Mouse (Mus musculus) hindbrain, embryonic 11.5 days (tissue): ENCODE measurements around the gene Scgb1a1. TPM values are rescaled to one million over a fixed set of nuclear protein-coding genes. Genes with fewer than 3 reads are reported as not detected.

Experiments
- ATAC-seq: fragments of 200-750 bp; cut with Nextera tagmentation; 2 replicates; pipeline ENCODE4 v1.8.0; 2017; ENCODE audit warnings: mild to moderate bottlenecking, moderate TSS enrichment, moderate library complexity; ENCODE audit not compliant: low FRiP score
- DNase-seq: peaks from one replicate; pipeline ENCODE4 v3.0.0-alpha.2; 2015; ENCODE audit warnings: low spot score
- H3K27ac ChIP-seq: fragments of 300-500 bp; sonication (generic); 2 replicates; pipeline ENCODE4 v1.5.1; 2014; ENCODE audit warnings: mild to moderate bottlenecking, low read depth, low read length
- H3K27me3 ChIP-seq: fragments of 300-500 bp; sonication (generic); 2 replicates; pipeline ENCODE4 v1.6.1; 2014; ENCODE audit warnings: mild to moderate bottlenecking, low read length, moderate library complexity, mixed read lengths; ENCODE audit not compliant: control insufficient read depth, insufficient read depth
- H3K36me3 ChIP-seq: fragments of 300-500 bp; sonication (generic); 2 replicates; pipeline ENCODE4 v1.6.1; 2014; ENCODE audit warnings: mild to moderate bottlenecking, low read length, moderate library complexity, mixed read lengths; ENCODE audit not compliant: control insufficient read depth, insufficient read depth
- H3K4me1 ChIP-seq: fragments of 300-500 bp; sonication (generic); replicated peaks from 2 replicates; pipeline ENCODE4 v1.6.1; 2014; ENCODE audit warnings: low read length, mixed read lengths; ENCODE audit not compliant: control insufficient read depth, insufficient read depth
- H3K4me2 ChIP-seq: fragments of 300-500 bp; sonication (generic); replicated peaks from 2 replicates; pipeline ENCODE4 v1.6.1; 2014; ENCODE audit warnings: mild to moderate bottlenecking, low read depth, low read length
- H3K4me3 ChIP-seq: fragments of 300-500 bp; sonication (generic); 2 replicates; pipeline ENCODE4 v1.5.1; 2014; ENCODE audit warnings: low read depth, low read length
- H3K9ac ChIP-seq: fragments of 300-500 bp; sonication (generic); 2 replicates; pipeline ENCODE4 v1.6.1; 2014; ENCODE audit warnings: low read depth, low read length
- H3K9me3 ChIP-seq: fragments of 300-500 bp; sonication (generic); 2 replicates; pipeline ENCODE4 v1.6.1; 2016; ENCODE audit warnings: low read length; ENCODE audit not compliant: control insufficient read depth
- WGBS: fragments of 180-500 bp; shearing (Covaris S2); extraction: QIAGEN DNeasy Blood & Tissue Kit; methylation state at CpG from one replicate; pipeline ENCODE4 v1.1.7; 2014; 5-methylcytosine and 5-hydroxymethylcytosine counted together
- polyA plus RNA-seq: library from polyadenylated mRNA; unstranded; fragments of >200 nt; fragmentation: Nextera tagmentation; extraction: Ambion mirVana; gene quantifications from 2 replicates; pipeline ENCODE4 v1.2.1, GENCODE M21; 2014

Scgb1a1 gene
- polyA plus RNA-seq, 1 experiment from 2014 or later: not detected

GRCm38 (mm10) chr19:9034480-9034879 is 53.3 kb downstream of the Scgb1a1 start:
- Histone ChIP-seq H3K27ac (no peak overlapping the region), H3K9ac (no peak overlapping the region), H3K4me1 (no peaks in the 10 kb centered on the region), H3K27me3 (no peaks in the 10 kb centered on the region), H3K36me3 (no peaks in the 10 kb centered on the region), H3K4me3 (no peak overlapping the region), H3K9me3 (no peaks in the 10 kb centered on the region), H3K4me2 (no peak overlapping the region)
- ATAC-seq (no peak), DNase-seq (no peak)
- 92% methylated on average over 3 of the region's 3 CpGs for WGBS

Other genes starting within 250 kb of the Scgb1a1 start
- gene Gng3, start 248.8 kb downstream of the Scgb1a1 start, polyA plus RNA-seq: 158 TPM in 2 replicates
- 0.32 and 0.37 TPM in 2 replicates for gene Lrrn4cl, start 237.2 kb downstream of the Scgb1a1 start, polyA plus RNA-seq
- gene Ubxn1, start 216.5 kb downstream of the Scgb1a1 start, polyA plus RNA-seq: 164 and 180 TPM in 2 replicates
- gene Uqcc3, start 207.0 kb downstream of the Scgb1a1 start, polyA plus RNA-seq: 56.1 and 57.2 TPM in 2 replicates
- 89.6 and 103 TPM in 2 replicates for gene Lbhd1, start 204.2 kb downstream of the Scgb1a1 start, polyA plus RNA-seq
- gene Gm49403, start 204.0 kb downstream of the Scgb1a1 start, polyA plus RNA-seq: not detected in 2 replicates
- gene 1810009A15Rik, start 199.1 kb downstream of the Scgb1a1 start, polyA plus RNA-seq: 107 and 112 TPM in 2 replicates
- gene Gm49416, start 199.0 kb downstream of the Scgb1a1 start, polyA plus RNA-seq: not detected in 2 replicates
- 26.1 and 32.1 TPM in 2 replicates for gene Ints5, start 195.0 kb downstream of the Scgb1a1 start, polyA plus RNA-seq
- 89.8 and 102 TPM in 2 replicates for gene Ganab, start 189.9 kb downstream of the Scgb1a1 start, polyA plus RNA-seq
- gene B3gat3, start 167.6 kb downstream of the Scgb1a1 start, polyA plus RNA-seq: 43.5 and 45.8 TPM in 2 replicates
- 1.0 and 1.1 TPM in 2 replicates for gene Rom1, start 158.6 kb downstream of the Scgb1a1 start, polyA plus RNA-seq
- gene Eml3, start 158.4 kb downstream of the Scgb1a1 start, polyA plus RNA-seq: 6.5 and 7.8 TPM in 2 replicates
- gene Mta2, start 146.1 kb downstream of the Scgb1a1 start, polyA plus RNA-seq: 45.6 and 52.3 TPM in 2 replicates
- 23.7 and 27.8 TPM in 2 replicates for gene Tut1, start 134.1 kb downstream of the Scgb1a1 start, polyA plus RNA-seq
- gene Eef1g, start 120.9 kb downstream of the Scgb1a1 start, polyA plus RNA-seq: 462 and 475 TPM in 2 replicates
- 6.0 and 14.1 TPM in 2 replicates for gene Ahnak, start 98.7 kb downstream of the Scgb1a1 start, polyA plus RNA-seq
- gene Asrgl1, start 47.7 kb upstream of the Scgb1a1 start, polyA plus RNA-seq: 14.9 and 15.6 TPM in 2 replicates